Mouse (Mus musculus): ENCODE data around the gene Tmem132c.

Tmem132c gene

GRCm38 (mm10) chr5:127487190-127487589 is 245.6 kb downstream of the Tmem132c start:
- no peak for DNase-seq (ENCODE audit: low spot score in 2 of 2)

GRCm38 (mm10) chr5:127488666-127489065 is 247.1 kb downstream of the Tmem132c start:
- no peak for DNase-seq (ENCODE audit: low spot score in 2 of 2)

GRCm38 (mm10) chr5:127491724-127492123 is 250.1 kb downstream of the Tmem132c start:
- no peak for DNase-seq (ENCODE audit: low spot score in 2 of 2)

GRCm38 (mm10) chr5:127496895-127497294 is 255.3 kb downstream of the Tmem132c start:
- no peak for DNase-seq (ENCODE audit: low spot score in 2 of 2)

GRCm38 (mm10) chr5:127499151-127499827 is 257.7 kb downstream of the Tmem132c start:
- no peak for DNase-seq (ENCODE audit: low spot score in 2 of 2)

GRCm38 (mm10) chr5:127502838-127503237 is 261.2 kb downstream of the Tmem132c start:
- no peak for DNase-seq (ENCODE audit: low spot score in 2 of 2)

- no peak for DNase-seq (ENCODE audit: low spot score in 2 of 2)
Observed at GRCm38 (mm10) chr5:127505697-127506096, 264.1 kb downstream of the Tmem132c start.

- DNase-seq (ENCODE audit: low spot score in 2 of 2): no peak
Observed at GRCm38 (mm10) chr5:127511653-127512052, 270.0 kb downstream of the Tmem132c start.

- DNase-seq (ENCODE audit: low spot score in 2 of 2): no peak
Observed at GRCm38 (mm10) chr5:127515960-127516359, 274.4 kb downstream of the Tmem132c start.

GRCm38 (mm10) chr5:127522744-127523476 is 281.3 kb downstream of the Tmem132c start:
- no peak for DNase-seq (ENCODE audit: low spot score in 2 of 2)

- no peak for DNase-seq (ENCODE audit: low spot score in 2 of 2)
Observed at GRCm38 (mm10) chr5:127527344-127527974, 285.9 kb downstream of the Tmem132c start.

GRCm38 (mm10) chr5:127537508-127537907 is 295.9 kb downstream of the Tmem132c start:
- DNase-seq (ENCODE audit: low spot score in 2 of 2): no peak

- DNase-seq (ENCODE audit: low spot score in 2 of 2): no peak
Observed at GRCm38 (mm10) chr5:127546585-127546991, 305.0 kb downstream of the Tmem132c start.

GRCm38 (mm10) chr5:127548136-127548535 is 306.5 kb downstream of the Tmem132c start:
- DNase-seq (ENCODE audit: low spot score in 2 of 2): no peak

GRCm38 (mm10) chr5:127561086-127561485 is 319.5 kb downstream of the Tmem132c start:
- DNase-seq (ENCODE audit: low spot score in 2 of 2): no peak

GRCm38 (mm10) chr5:127567165-127567741 is 325.6 kb downstream of the Tmem132c start:
- DNase-seq (ENCODE audit: low spot score in 2 of 2): no peak

GRCm38 (mm10) chr5:127577419-127577818 is 335.8 kb downstream of the Tmem132c start:
- no peak for DNase-seq (ENCODE audit: low spot score in 2 of 2)

GRCm38 (mm10) chr5:127583658-127584057 is 342.1 kb downstream of the Tmem132c start:
- no peak for DNase-seq (ENCODE audit: low spot score in 2 of 2)

- DNase-seq (ENCODE audit: low spot score in 2 of 2): no peak
Observed at GRCm38 (mm10) chr5:127587854-127588253, 346.2 kb downstream of the Tmem132c start.

GRCm38 (mm10) chr5:127592406-127592805 is 350.8 kb downstream of the Tmem132c start:
- DNase-seq (ENCODE audit: low spot score in 2 of 2): no peak

GRCm38 (mm10) chr5:127592854-127593253 is 351.2 kb downstream of the Tmem132c start:
- no peak for DNase-seq (ENCODE audit: low spot score in 2 of 2)

- no peak for DNase-seq (ENCODE audit: low spot score in 2 of 2)
Observed at GRCm38 (mm10) chr5:127595676-127596075, 354.1 kb downstream of the Tmem132c start.

All from urinary bladder, adult 18-20 months (tissue).